Mouse (Mus musculus): ENCODE results near the gene Stard8. TPM values are rescaled to one million over a fixed set of nuclear protein-coding genes. Genes with fewer than 3 reads are reported as not detected.

Stard8 gene
- polyA plus RNA-seq, 1 experiment from 2014 or later: 3.8 TPM

GRCm38 (mm10) chrX:99048111-99048510, 45.1 kb downstream of the Stard8 start:
- 30% methylated on average over 4 of the region's 4 CpGs for WGBS
- no peak overlapping the region for H3K27ac ChIP-seq (replicated peaks)
- no peak overlapping the region for H3K9ac ChIP-seq (replicated peaks)
- H3K27me3 ChIP-seq (replicated peaks): peaks cover 29% of the 10 kb centered on the region
- no peak overlapping the region for H3K4me3 ChIP-seq (replicated peaks)
- 0 out of 2 replicates have a peak, but pooled peaks cover under 1% of the 10 kb centered on the region for H3K4me1 ChIP-seq
- H3K4me2 ChIP-seq: no peak overlapping the region
- ATAC-seq (ENCODE audit: low FRiP score): no peak
- H3K36me3 ChIP-seq: no peaks in the 10 kb centered on the region
- no peaks in the 10 kb centered on the region for H3K9me3 ChIP-seq (replicated peaks)

GRCm38 (mm10) chrX:99049247-99049646, 46.2 kb downstream of the Stard8 start:
- Histone ChIP-seq H3K9me3 (replicated peaks) (no peaks in the 10 kb centered on the region), H3K4me2 (no peak overlapping the region), H3K27ac (replicated peaks) (no peak overlapping the region), H3K9ac (replicated peaks) (no peak overlapping the region), H3K4me3 (replicated peaks) (no peak overlapping the region), H3K27me3 (replicated peaks) (peaks cover 17% of the 10 kb centered on the region), H3K4me1 (no peaks in the 10 kb centered on the region), H3K36me3 (no peaks in the 10 kb centered on the region)
- 79% methylated on average over 5 of the region's 5 CpGs for WGBS
- no peak for ATAC-seq (ENCODE audit: low FRiP score)

GRCm38 (mm10) chrX:99050736-99051481, 47.9 kb downstream of the Stard8 start:
- WGBS: 89% methylated on average over 10 of the region's 10 CpGs
- Histone ChIP-seq H3K4me1 (no peaks in the 10 kb centered on the region), H3K27ac (replicated peaks) (no peak overlapping the region), H3K9ac (replicated peaks) (no peak overlapping the region), H3K27me3 (replicated peaks) (peaks cover 10% of the 10 kb centered on the region; the same call in 1 of the 2 replicates), H3K4me2 (no peak overlapping the region), H3K4me3 (replicated peaks) (no peak overlapping the region), H3K9me3 (replicated peaks) (no peaks in the 10 kb centered on the region), H3K36me3 (no peaks in the 10 kb centered on the region)
- no peak for ATAC-seq (ENCODE audit: low FRiP score)

GRCm38 (mm10) chrX:99052255-99052654, 49.2 kb downstream of the Stard8 start:
- H3K4me3 ChIP-seq (replicated peaks): no peak overlapping the region
- no peak for ATAC-seq (ENCODE audit: low FRiP score)
- H3K27me3 ChIP-seq (replicated peaks): 0 out of 2 replicates have a peak, but pooled peaks cover 6% of the 10 kb centered on the region
- H3K36me3 ChIP-seq: no peaks in the 10 kb centered on the region
- H3K4me2 ChIP-seq: no peak overlapping the region
- no peaks in the 10 kb centered on the region for H3K9me3 ChIP-seq (replicated peaks)
- 87% methylated on average over 7 of the region's 7 CpGs for WGBS
- H3K9ac ChIP-seq (replicated peaks): no peak overlapping the region
- H3K4me1 ChIP-seq: no peaks in the 10 kb centered on the region
- no peak overlapping the region for H3K27ac ChIP-seq (replicated peaks)

- Histone ChIP-seq H3K27ac (replicated peaks) (no peak overlapping the region), H3K36me3 (no peaks in the 10 kb centered on the region), H3K27me3 (replicated peaks) (no peaks in the 10 kb centered on the region), H3K4me3 (replicated peaks) (no peak overlapping the region), H3K9me3 (replicated peaks) (no peaks in the 10 kb centered on the region), H3K4me1 (no peaks in the 10 kb centered on the region), H3K9ac (replicated peaks) (no peak overlapping the region), H3K4me2 (no peak overlapping the region)
- WGBS: 82% methylated on average over 7 of the region's 7 CpGs
- no peak for ATAC-seq (ENCODE audit: low FRiP score)
Observed at GRCm38 (mm10) chrX:99054512-99054911, 51.5 kb downstream of the Stard8 start.

GRCm38 (mm10) chrX:99057772-99058440, 54.9 kb downstream of the Stard8 start:
- Histone ChIP-seq H3K27ac (replicated peaks) (no peak overlapping the region), H3K27me3 (replicated peaks) (0 out of 2 replicates have a peak, but pooled peaks cover 2% of the 10 kb centered on the region), H3K9ac (replicated peaks) (no peak overlapping the region), H3K36me3 (no peaks in the 10 kb centered on the region), H3K4me2 (no peak overlapping the region), H3K4me1 (no peaks in the 10 kb centered on the region), H3K9me3 (replicated peaks) (no peaks in the 10 kb centered on the region), H3K4me3 (replicated peaks) (no peak overlapping the region)
- ATAC-seq (ENCODE audit: low FRiP score): no peak
- 73% methylated on average over 6 of the region's 6 CpGs for WGBS

- Histone ChIP-seq H3K27me3 (replicated peaks) (0 out of 2 replicates have a peak, but pooled peaks cover 2% of the 10 kb centered on the region), H3K9me3 (replicated peaks) (no peaks in the 10 kb centered on the region), H3K4me2 (no peak overlapping the region), H3K4me1 (no peaks in the 10 kb centered on the region), H3K36me3 (no peaks in the 10 kb centered on the region), H3K27ac (replicated peaks) (no peak overlapping the region), H3K4me3 (replicated peaks) (no peak overlapping the region), H3K9ac (replicated peaks) (no peak overlapping the region)
- ATAC-seq (ENCODE audit: low FRiP score): no peak
- WGBS: 47% methylated on average over 4 of the region's 4 CpGs
Observed at GRCm38 (mm10) chrX:99059119-99059518, 56.1 kb downstream of the Stard8 start.

GRCm38 (mm10) chrX:99065582-99065981, 62.5 kb downstream of the Stard8 start:
- Histone ChIP-seq H3K4me1 (no peaks in the 10 kb centered on the region), H3K4me3 (replicated peaks) (no peak overlapping the region), H3K9me3 (replicated peaks) (no peaks in the 10 kb centered on the region), H3K4me2 (no peak overlapping the region), H3K27ac (replicated peaks) (no peak overlapping the region), H3K36me3 (no peaks in the 10 kb centered on the region), H3K27me3 (replicated peaks) (0 out of 2 replicates have a peak, but pooled peaks cover 2% of the 10 kb centered on the region), H3K9ac (replicated peaks) (no peak overlapping the region)
- ATAC-seq (ENCODE audit: low FRiP score): no peak
- 89% methylated on average over 9 of the region's 9 CpGs for WGBS

- H3K9me3 ChIP-seq (replicated peaks): no peaks in the 10 kb centered on the region
- H3K27ac ChIP-seq (replicated peaks): no peak overlapping the region
- 90% methylated on average over 9 of the region's 9 CpGs for WGBS
- H3K4me1 ChIP-seq: no peaks in the 10 kb centered on the region
- H3K36me3 ChIP-seq: no peaks in the 10 kb centered on the region
- H3K9ac ChIP-seq (replicated peaks): no peak overlapping the region
- H3K4me3 ChIP-seq (replicated peaks): no peak overlapping the region
- no peak overlapping the region for H3K4me2 ChIP-seq
- no peak for ATAC-seq (ENCODE audit: low FRiP score)
- 0 out of 2 replicates have a peak, but pooled peaks cover 8% of the 10 kb centered on the region for H3K27me3 ChIP-seq (replicated peaks)
Observed at GRCm38 (mm10) chrX:99066550-99066949, 63.5 kb downstream of the Stard8 start.

GRCm38 (mm10) chrX:99067232-99067631, 64.2 kb downstream of the Stard8 start:
- no peak for ATAC-seq (ENCODE audit: low FRiP score)
- Histone ChIP-seq H3K4me1 (no peaks in the 10 kb centered on the region), H3K9me3 (replicated peaks) (no peaks in the 10 kb centered on the region), H3K4me2 (no peak overlapping the region), H3K27me3 (replicated peaks) (0 out of 2 replicates have a peak, but pooled peaks cover 8% of the 10 kb centered on the region), H3K4me3 (replicated peaks) (no peak overlapping the region), H3K9ac (replicated peaks) (no peak overlapping the region), H3K27ac (replicated peaks) (no peak overlapping the region), H3K36me3 (no peaks in the 10 kb centered on the region)
- 71% methylated on average over 7 of the region's 7 CpGs for WGBS

GRCm38 (mm10) chrX:99067671-99068151, 64.7 kb downstream of the Stard8 start:
- H3K4me1 ChIP-seq: no peaks in the 10 kb centered on the region
- no peak overlapping the region for H3K4me3 ChIP-seq (replicated peaks)
- no peak overlapping the region for H3K27ac ChIP-seq (replicated peaks)
- H3K9me3 ChIP-seq (replicated peaks): no peaks in the 10 kb centered on the region
- H3K4me2 ChIP-seq: no peak overlapping the region
- H3K27me3 ChIP-seq (replicated peaks): 0 out of 2 replicates have a peak, but pooled peaks cover 6% of the 10 kb centered on the region
- no peaks in the 10 kb centered on the region for H3K36me3 ChIP-seq
- 82% methylated on average over 8 of the region's 9 CpGs for WGBS
- H3K9ac ChIP-seq (replicated peaks): no peak overlapping the region
- no peak for ATAC-seq (ENCODE audit: low FRiP score)

GRCm38 (mm10) chrX:99071188-99071587, 68.1 kb downstream of the Stard8 start:
- H3K9ac ChIP-seq (replicated peaks): no peak overlapping the region
- no peak overlapping the region for H3K4me2 ChIP-seq
- H3K4me1 ChIP-seq: no peaks in the 10 kb centered on the region
- H3K27ac ChIP-seq (replicated peaks): no peak overlapping the region
- no peaks in the 10 kb centered on the region for H3K9me3 ChIP-seq (replicated peaks)
- H3K36me3 ChIP-seq: no peaks in the 10 kb centered on the region
- WGBS: 92% methylated on average over 7 of the region's 7 CpGs
- no peak overlapping the region for H3K4me3 ChIP-seq (replicated peaks)
- no peak for ATAC-seq (ENCODE audit: low FRiP score)
- H3K27me3 ChIP-seq (replicated peaks): peaks cover 6% of the 10 kb centered on the region; the same call in 1 of the 2 replicates

Measured in neural tube, embryonic 15.5 days (tissue).